Mouse (Mus musculus) kidney, adult 2 months (tissue): Measurements from ENCODE around the gene Dis3.

Source experiments
- CTCF ChIP-seq: fragments of 200-500 bp; conservative IDR thresholded peaks from 2 replicates; pipeline ENCODE4 v1.5.1; 2011; ENCODE audit warnings: low read depth, mild to moderate bottlenecking, control low read depth, low read length, moderate library complexity, mixed read lengths; ENCODE audit not compliant: insufficient read depth, insufficient read length
- POLR2A ChIP-seq: fragments of 200-500 bp; IDR thresholded peaks from one replicate; pipeline ENCODE4 v1.6.1; 2011; ENCODE audit warnings: low read depth, low read length, control low read depth

DNA sequence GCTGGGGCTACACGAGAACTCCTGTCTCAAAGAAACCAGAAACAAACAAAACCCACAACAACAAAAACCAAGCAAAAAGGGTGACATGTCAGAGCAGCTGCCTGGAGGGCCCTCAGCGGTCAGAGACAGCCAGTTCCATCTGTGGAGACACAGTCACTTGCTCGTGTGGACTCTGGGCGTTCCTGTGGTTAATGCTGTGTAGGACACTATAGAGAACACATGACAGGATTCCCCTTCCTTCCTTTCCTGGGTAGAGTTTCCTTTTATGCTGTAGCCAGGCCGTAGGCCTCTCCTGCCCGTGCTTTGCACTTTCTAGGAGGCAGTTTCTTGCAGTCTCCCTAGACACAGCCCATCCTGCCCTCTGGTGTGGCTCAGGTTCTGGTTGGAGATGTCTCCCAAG lies 9.2 kb upstream of the Dis3 start:
- TF ChIP-seq CTCF (no peak), POLR2A (no peak)
